Mouse (Mus musculus): ENCODE measurements at regions not wholly inside any gene's neighbourhood (a gene's known extent, or its start where the extent isn't known, plus 50 kb on each side); places are given as distances from the start of the nearest gene placed in this dataset.

DNA sequence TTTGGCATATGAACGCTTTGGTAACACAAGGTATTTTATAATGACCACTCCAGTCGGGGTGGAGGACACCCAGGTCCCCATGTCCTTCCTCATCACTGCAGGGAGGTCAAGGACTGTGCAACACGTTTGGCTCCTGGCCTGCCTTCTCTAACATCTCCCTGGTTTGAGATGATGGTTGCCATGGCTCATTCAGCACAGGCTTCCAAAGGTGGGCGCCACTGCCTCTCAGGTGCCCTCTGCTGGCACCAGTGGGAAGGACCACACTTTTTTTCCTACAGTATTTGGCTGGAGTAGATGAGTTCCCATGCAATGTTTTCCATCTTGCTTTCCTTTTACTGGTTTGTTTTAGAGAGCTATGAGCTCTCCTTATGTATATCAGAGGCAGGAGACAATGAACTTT, 115.4 kb downstream of the Fam174b start:
- Histone ChIP-seq H3K4me2 (ENCODE audit: low read depth) (no peak overlapping the region), H3K36me3 (replicated peaks; ENCODE audit: control insufficient read depth, insufficient read depth, low read depth) (no peaks in the 10 kb centered on the region), H3K9me3 (ENCODE audit: control insufficient read depth, low read length) (no peaks in the 10 kb centered on the region), H3K4me3 (ENCODE audit: insufficient read depth in 1 of 2, low read depth in 2 of 2, low read length in 2 of 2) (no peak overlapping the region), H3K9ac (replicated peaks) (no peak overlapping the region), H3K4me1 (replicated peaks; ENCODE audit: control insufficient read depth in 2 of 2, insufficient read depth in 2 of 2, low read length in 1 of 2) (no peaks in the 10 kb centered on the region), H3K27ac (no peak overlapping the region), H3K27me3 (ENCODE audit: control insufficient read depth, insufficient read depth, low read length) (no peaks in the 10 kb centered on the region)
- DNase-seq (ENCODE audit: low read depth in 3 of 3, low spot score in 3 of 3), result no peak
- no peak for ATAC-seq (ENCODE audit: insufficient read depth)
- 35% methylated on average over 4 of the region's 4 CpGs for WGBS (ENCODE audit: insufficient replicate concordance)
- TF ChIP-seq CTCF (IDR thresholded peaks at IDR 0.05; ENCODE audit: low read depth), result peak; percentile 81
- no peak for TF ChIP-seq EP300 (IDR thresholded peaks at IDR 0.05; ENCODE audit: low read depth)

DNA sequence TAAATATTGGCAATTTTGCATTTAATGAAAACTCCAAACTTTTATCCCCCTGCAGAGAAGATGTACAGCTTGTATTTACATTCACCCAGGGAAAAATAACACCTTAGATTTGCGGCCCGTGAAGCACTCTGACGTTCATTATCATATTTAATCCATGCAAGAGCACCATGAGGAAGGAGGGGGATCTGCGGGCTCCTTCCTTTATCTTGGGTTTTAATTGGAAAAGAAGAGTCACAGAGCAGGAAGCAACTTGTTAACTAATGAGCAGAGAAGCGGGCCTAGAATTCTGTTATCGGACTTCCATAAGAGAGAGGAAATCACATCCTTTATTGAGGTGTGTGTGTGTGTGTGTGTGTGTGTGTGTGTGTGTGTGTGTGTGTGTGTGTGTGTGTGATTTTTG, 116.8 kb downstream of the Fam174b start:
- WGBS (ENCODE audit: insufficient replicate concordance), result 61% methylated on average over 6 of the region's 6 CpGs
- H3K4me2 ChIP-seq (ENCODE audit: low read depth), result no peak overlapping the region
- no peak overlapping the region for H3K9ac ChIP-seq (replicated peaks)
- no peak for DNase-seq (ENCODE audit: low read depth in 3 of 3, low spot score in 3 of 3)
- H3K4me1 ChIP-seq (replicated peaks; ENCODE audit: control insufficient read depth in 2 of 2, insufficient read depth in 2 of 2, low read length in 1 of 2), result no peaks in the 10 kb centered on the region
- H3K27ac ChIP-seq, result no peak overlapping the region
- ATAC-seq (ENCODE audit: insufficient read depth), result no peak
- no peaks in the 10 kb centered on the region for H3K36me3 ChIP-seq (replicated peaks; ENCODE audit: control insufficient read depth, insufficient read depth, low read depth)
- H3K27me3 ChIP-seq (ENCODE audit: control insufficient read depth, insufficient read depth, low read length), result no peaks in the 10 kb centered on the region
- H3K4me3 ChIP-seq (ENCODE audit: insufficient read depth in 1 of 2, low read depth in 2 of 2, low read length in 2 of 2), result no peak overlapping the region
- no peak for TF ChIP-seq CTCF (IDR thresholded peaks at IDR 0.05; ENCODE audit: low read depth)
- no peak for TF ChIP-seq EP300 (IDR thresholded peaks at IDR 0.05; ENCODE audit: low read depth)
- H3K9me3 ChIP-seq (ENCODE audit: control insufficient read depth, low read length), result no peaks in the 10 kb centered on the region

DNA sequence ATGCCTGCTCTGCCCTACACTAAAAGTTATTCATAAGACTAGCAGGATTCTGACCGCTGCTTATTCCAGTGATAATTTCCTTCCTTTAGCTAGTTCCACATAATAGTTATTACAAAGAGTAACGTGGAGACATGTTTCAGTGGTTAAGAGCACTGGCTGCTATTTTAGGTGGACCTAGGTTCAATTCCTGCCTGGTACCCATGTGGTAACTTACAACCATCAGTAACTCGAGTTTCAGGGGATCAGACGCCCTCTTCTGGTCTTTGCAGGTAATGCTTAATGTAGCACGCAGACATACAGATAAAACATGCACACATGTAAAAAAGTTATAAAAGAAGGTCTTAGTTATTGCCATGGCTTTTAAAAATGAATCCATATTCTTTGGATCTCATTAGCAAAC, 125.0 kb downstream of the Fam174b start:
- H3K4me2 ChIP-seq (ENCODE audit: low read depth), result no peak overlapping the region
- no peak for DNase-seq (ENCODE audit: low read depth in 3 of 3, low spot score in 3 of 3)
- no peak overlapping the region for H3K27ac ChIP-seq
- no peaks in the 10 kb centered on the region for H3K4me1 ChIP-seq (replicated peaks; ENCODE audit: control insufficient read depth in 2 of 2, insufficient read depth in 2 of 2, low read length in 1 of 2)
- ATAC-seq (ENCODE audit: insufficient read depth), result no peak
- TF ChIP-seq EP300 (IDR thresholded peaks at IDR 0.05; ENCODE audit: low read depth) (no peak), CTCF (IDR thresholded peaks at IDR 0.05; ENCODE audit: low read depth) (peak; percentile 17; the same call in 1 of the 2 replicates)
- H3K4me3 ChIP-seq (ENCODE audit: insufficient read depth in 1 of 2, low read depth in 2 of 2, low read length in 2 of 2), result no peak overlapping the region
- 47% methylated on average over 5 of the region's 5 CpGs for WGBS (ENCODE audit: insufficient replicate concordance)
- H3K9me3 ChIP-seq (ENCODE audit: control insufficient read depth, low read length), result no peaks in the 10 kb centered on the region
- no peak overlapping the region for H3K9ac ChIP-seq (replicated peaks)
- H3K27me3 ChIP-seq (ENCODE audit: control insufficient read depth, insufficient read depth, low read length), result no peaks in the 10 kb centered on the region
- H3K36me3 ChIP-seq (replicated peaks; ENCODE audit: control insufficient read depth, insufficient read depth, low read depth), result no peaks in the 10 kb centered on the region

DNA sequence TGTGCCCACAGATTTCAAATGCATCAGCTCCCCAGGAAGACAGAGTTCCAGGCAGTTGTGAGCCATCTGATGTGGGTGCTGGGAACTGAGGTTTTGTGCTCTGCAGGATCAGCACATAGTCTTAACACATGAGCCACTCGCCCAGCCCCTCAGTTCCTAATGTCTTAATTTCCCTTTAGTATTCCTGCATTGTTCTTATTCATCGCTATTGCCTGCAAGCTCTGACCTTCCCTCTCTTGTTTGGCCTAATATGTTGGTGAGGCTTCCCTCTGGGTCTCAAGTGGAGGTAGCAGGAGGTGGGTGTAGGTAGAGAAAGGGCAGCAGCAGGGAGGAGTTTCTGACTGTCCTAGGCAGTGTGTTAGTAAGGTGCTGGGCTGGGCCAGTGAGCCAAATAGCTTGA, 132.1 kb downstream of the Fam174b start:
- 59% methylated on average over 2 of the region's 2 CpGs for WGBS (ENCODE audit: insufficient replicate concordance)
- Histone ChIP-seq H3K9me3 (ENCODE audit: control insufficient read depth, low read length) (no peaks in the 10 kb centered on the region), H3K9ac (replicated peaks) (no peak overlapping the region), H3K27ac (no peak overlapping the region), H3K36me3 (replicated peaks; ENCODE audit: control insufficient read depth, insufficient read depth, low read depth) (no peaks in the 10 kb centered on the region), H3K4me1 (replicated peaks; ENCODE audit: control insufficient read depth in 2 of 2, insufficient read depth in 2 of 2, low read length in 1 of 2) (no peaks in the 10 kb centered on the region), H3K4me3 (ENCODE audit: insufficient read depth in 1 of 2, low read depth in 2 of 2, low read length in 2 of 2) (no peak overlapping the region), H3K27me3 (ENCODE audit: control insufficient read depth, insufficient read depth, low read length) (no peaks in the 10 kb centered on the region), H3K4me2 (ENCODE audit: low read depth) (no peak overlapping the region)
- no peak for DNase-seq (ENCODE audit: low read depth in 3 of 3, low spot score in 3 of 3)
- TF ChIP-seq EP300 (IDR thresholded peaks at IDR 0.05; ENCODE audit: low read depth), result no peak
- no peak for TF ChIP-seq CTCF (IDR thresholded peaks at IDR 0.05; ENCODE audit: low read depth)
- no peak for ATAC-seq (ENCODE audit: insufficient read depth)

DNA sequence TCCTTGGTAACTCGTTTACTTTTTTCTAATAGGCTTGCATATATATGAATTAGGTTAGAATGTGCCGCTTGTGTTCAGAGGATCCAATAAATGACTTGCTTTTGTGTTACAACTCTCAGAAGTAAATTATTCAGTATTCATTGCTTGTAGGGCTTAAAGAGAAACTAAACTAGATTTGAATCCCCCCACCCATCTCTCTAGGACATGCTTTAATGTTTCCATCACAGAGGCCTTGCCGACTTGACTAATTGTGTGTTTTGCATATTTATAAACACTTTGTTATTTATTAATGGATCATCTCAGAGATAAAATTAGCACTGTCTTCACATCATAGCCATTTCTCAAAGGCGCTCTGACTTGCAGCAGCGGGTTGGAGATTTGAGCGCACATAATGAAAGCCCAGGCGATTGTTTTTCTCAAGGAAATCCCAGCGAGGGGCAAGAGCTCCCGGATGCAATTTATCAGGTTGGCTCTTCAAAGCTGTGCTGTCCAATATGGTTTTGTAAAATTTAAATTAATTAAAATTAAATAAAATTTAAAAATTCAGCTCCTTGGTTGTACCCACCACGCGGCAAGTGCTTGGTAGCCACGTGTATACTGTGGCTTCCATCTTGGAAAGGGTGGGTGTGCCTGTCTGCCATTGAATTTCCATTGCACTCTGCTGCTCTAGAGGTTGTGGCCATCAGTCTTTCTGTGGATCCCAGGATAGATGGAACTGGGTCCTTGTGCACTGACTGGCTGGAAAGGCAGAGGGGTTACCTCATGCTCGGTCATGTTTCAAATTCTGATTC, 132.0 kb downstream of the St8sia2 start:
- WGBS (ENCODE audit: insufficient replicate concordance), result 78% methylated on average over 13 of the region's 13 CpGs
- H3K27ac ChIP-seq, result no peak overlapping the region
- H3K9me3 ChIP-seq (ENCODE audit: control insufficient read depth, low read length), result no peaks in the 10 kb centered on the region
- H3K4me2 ChIP-seq (ENCODE audit: low read depth), result no peak overlapping the region
- DNase-seq (ENCODE audit: low read depth in 3 of 3, low spot score in 3 of 3) (no peak), ATAC-seq (ENCODE audit: insufficient read depth) (no peak)
- H3K36me3 ChIP-seq (replicated peaks; ENCODE audit: control insufficient read depth, insufficient read depth, low read depth), result no peaks in the 10 kb centered on the region
- no peak overlapping the region for H3K9ac ChIP-seq (replicated peaks)
- TF ChIP-seq EP300 (IDR thresholded peaks at IDR 0.05; ENCODE audit: low read depth) (no peak), CTCF (IDR thresholded peaks at IDR 0.05; ENCODE audit: low read depth) (no peak)
- H3K4me3 ChIP-seq (ENCODE audit: insufficient read depth in 1 of 2, low read depth in 2 of 2, low read length in 2 of 2), result no peak overlapping the region
- H3K4me1 ChIP-seq (replicated peaks; ENCODE audit: control insufficient read depth in 2 of 2, insufficient read depth in 2 of 2, low read length in 1 of 2), result no peaks in the 10 kb centered on the region
- no peaks in the 10 kb centered on the region for H3K27me3 ChIP-seq (ENCODE audit: control insufficient read depth, insufficient read depth, low read length)
